14 mouse cellular contexts compared by ENCODE assay signal in genomic region chr16:32672250-32672649, GRCm38 (mm10). TPM values are rescaled to one million over a fixed set of nuclear protein-coding genes. Genes with fewer than 3 reads are reported as not detected.
DNase-seq lines count a peak whose midpoint lies in the region; ATAC-seq and TF ChIP-seq lines count a peak whose summit lies in the region.
"Had no signal": no experiment of that assay in that cellular context is flagged by ENCODE, and none has a peak within 500 bp of the region (broad histone marks: within the 10 kb centered on the region; RNA-seq: fewer than 3 reads in every experiment).

No protein-coding gene starts in this region.

- no peak overlapping the region for H3K4me3 ChIP-seq in heart, embryonic 11.5 days (ENCODE audit: low read depth, low read length)
- H3K4me3 ChIP-seq in liver, embryonic 12.5 days = no peak overlapping the region
- H3K4me3 ChIP-seq in bone marrow, adult 2 months (replicated peaks; ENCODE audit: control insufficient read depth, low read depth, low read length) = peak overlapping the region; percentile 17
- no peak overlapping the region for H3K4me3 ChIP-seq in myocyte
- H3K4me3 ChIP-seq: neural tube, embryonic 15.5 days had no signal

- peaks cover 8% of the 10 kb centered on the region; the same call in 1 of the 2 replicates for H3K36me3 ChIP-seq in heart, embryonic 11.5 days (ENCODE audit: control insufficient read depth, insufficient read depth, low read length)
- H3K36me3 ChIP-seq in liver, embryonic 12.5 days = peaks cover 92% of the 10 kb centered on the region
- H3K36me3 ChIP-seq in myocyte (ENCODE audit: control insufficient read depth, insufficient read depth) = no peaks in the 10 kb centered on the region

- H3K79me2 ChIP-seq in myocyte (ENCODE audit: control insufficient read depth, insufficient read depth) = no peaks in the 10 kb centered on the region

- H3K4me2 ChIP-seq in heart, embryonic 11.5 days = peak overlapping the region; percentile 42
- H3K4me2 ChIP-seq in liver, embryonic 12.5 days = peak overlapping the region; percentile 26; the same call in 1 of the 2 replicates
- peak overlapping the region; percentile 62 for H3K4me2 ChIP-seq in myocyte (ENCODE audit: low read depth)
- H3K4me2 ChIP-seq: neural tube, embryonic 15.5 days had no signal

- H3K27me3 ChIP-seq in heart, embryonic 11.5 days (ENCODE audit: control insufficient read depth, insufficient read depth, low read length) = 0 out of 2 replicates have a peak, but pooled peaks cover 2% of the 10 kb centered on the region
- H3K27me3 ChIP-seq in liver, embryonic 12.5 days (replicated peaks) = no peaks in the 10 kb centered on the region
- H3K27me3 ChIP-seq in myocyte (ENCODE audit: control insufficient read depth, insufficient read depth, insufficient read length) = no peaks in the 10 kb centered on the region
- H3K27me3 ChIP-seq: neural tube, embryonic 15.5 days had no signal

- TF ChIP-seq POLR2A in bone marrow, adult 2 months (IDR thresholded peaks at IDR 0.05; ENCODE audit: borderline replicate concordance, control insufficient read depth, low read depth, low read length) = no peak
- TF ChIP-seq POLR2A in myocyte (IDR thresholded peaks at IDR 0.05; ENCODE audit: insufficient read length, low read depth) = no peak

- no peak overlapping the region for H3ac ChIP-seq in myocyte (ENCODE audit: control insufficient read depth, insufficient read length)

- DNase-seq in heart, postnatal 4 days = no peak
- DNase-seq in liver = no peak
- no peak for DNase-seq in cerebellum, postnatal 14 days
- DNase-seq in kidney, postnatal 36 days = no peak
- DNase-seq: right cerebral cortex, postnatal 14 days; thymus, postnatal 14 days had no signal

- H3K9me3 ChIP-seq in heart, embryonic 11.5 days (replicated peaks; ENCODE audit: control insufficient read depth, low read length) = no peaks in the 10 kb centered on the region
- H3K9me3 ChIP-seq in liver, embryonic 12.5 days (replicated peaks) = no peaks in the 10 kb centered on the region
- H3K9me3 ChIP-seq: neural tube, embryonic 15.5 days had no signal

- TF ChIP-seq CTCF in bone marrow, adult 2 months (IDR thresholded peaks at IDR 0.05; ENCODE audit: control insufficient read depth, insufficient read depth, low read length) = no peak

- H3K4me1 ChIP-seq in heart, embryonic 11.5 days (ENCODE audit: control insufficient read depth, insufficient read depth, low read length) = peaks cover 41% of the 10 kb centered on the region
- peaks cover 64% of the 10 kb centered on the region for H3K4me1 ChIP-seq in liver, embryonic 12.5 days
- H3K4me1 ChIP-seq in bone marrow, adult 2 months (ENCODE audit: control insufficient read depth, insufficient read depth, low read length) = no peaks in the 10 kb centered on the region; the same call in 1 of the 2 replicates

- H3K9ac ChIP-seq in heart, embryonic 11.5 days (ENCODE audit: low read depth, low read length) = peak overlapping the region; percentile 8; the same call in 1 of the 2 replicates
- no peak overlapping the region for H3K9ac ChIP-seq in liver, embryonic 12.5 days
- H3K9ac ChIP-seq: neural tube, embryonic 15.5 days had no signal

- 89% methylated on average over 7 of the region's 7 CpGs for WGBS in heart, embryonic 11.5 days (ENCODE audit: insufficient replicate concordance)
- 76% methylated on average over 7 of the region's 7 CpGs for WGBS in liver, embryonic 12.5 days (ENCODE audit: insufficient replicate concordance)
- WGBS in bone marrow, adult 2 months = 75% methylated on average over 7 of the region's 7 CpGs

- no peak for ATAC-seq in heart, embryonic 11.5 days (replicated peaks; ENCODE audit: insufficient number of reproducible peaks, low FRiP score, low TSS enrichment)
- no peak for ATAC-seq in liver, embryonic 12.5 days
- ATAC-seq: midbrain, embryonic 16.5 days had no signal

- H3K27ac ChIP-seq in heart, embryonic 11.5 days (ENCODE audit: low read depth, low read length) = no peak overlapping the region
- H3K27ac ChIP-seq in liver, embryonic 12.5 days = peak overlapping the region; percentile 1
- peak overlapping the region; percentile 34 for H3K27ac ChIP-seq in bone marrow, adult 2 months (ENCODE audit: control insufficient read depth, insufficient read depth, low read depth, low read length, poor library complexity)
- H3K27ac ChIP-seq: liver, embryonic 14.5 days; macrophage; neural tube, embryonic 15.5 days had no signal

TF ChIP-seq in myocyte, 11 proteins besides CTCF, POLR2A, EP300 and RAD21:
- TF ChIP-seq MYOD1 (IDR thresholded peaks at IDR 0.05; ENCODE audit: control insufficient read depth in 1 of 3, insufficient read length in 2 of 3, low read depth in 2 of 3) (no peak), POLR2AphosphoS2 (IDR thresholded peaks at IDR 0.05; ENCODE audit: insufficient read length, low read depth) (no peak), TCF3 (IDR thresholded peaks at IDR 0.05; ENCODE audit: insufficient read length, low read depth) (no peak), MAX (IDR thresholded peaks at IDR 0.05; ENCODE audit: low read depth) (no peak), MYOG (IDR thresholded peaks at IDR 0.05; ENCODE audit: control insufficient read depth in 1 of 3, insufficient read depth in 1 of 3, insufficient read length in 2 of 3, low read depth in 2 of 3) (no peak), TCF12 (IDR thresholded peaks at IDR 0.05; ENCODE audit: insufficient read depth, poor library complexity, severe bottlenecking) (no peak), E2F4 (IDR thresholded peaks at IDR 0.05; ENCODE audit: insufficient read depth) (no peak), REST (IDR thresholded peaks at IDR 0.05; ENCODE audit: insufficient read depth, insufficient read length) (no peak), USF1 (IDR thresholded peaks at IDR 0.05; ENCODE audit: low read depth) (no peak), CEBPB (IDR thresholded peaks at IDR 0.05; ENCODE audit: insufficient read depth, poor library complexity, severe bottlenecking) (no peak), SRF (IDR thresholded peaks at IDR 0.05; ENCODE audit: control insufficient read depth, insufficient read length, low read depth) (no peak)
TF ChIP-seq in myocyte: peak in this region for 0.

RNA-seq across cellular contexts. Expression of gene Tnk2, which starts 28.6 kb away (rescaled TPM):
- 6.9 and 7.8 TPM in 2 replicates for polyA plus RNA-seq in heart, embryonic 11.5 days (2014; fragmentation: Nextera tagmentation; extraction: Ambion mirVana)
- total RNA-seq in heart, postnatal 4 days (2021) = 10 to 100 TPM; 38.4 to 49.9 TPM
- 6.3 and 6.6 TPM in 2 replicates for polyA plus RNA-seq in liver, embryonic 12.5 days (2016; fragmentation: Nextera tagmentation; extraction: Ambion mirVana)
- polyA plus RNA-seq in bone marrow, adult 2 months (2011; ENCODE audit: insufficient read depth, insufficient read length, low replicate concordance, missing spikeins) = 70.2 and 105 TPM in 2 replicates
- polyA plus RNA-seq in myocyte (2012; fragmentation: generic; extraction: Trizol) = 35.0 TPM
